Mouse (Mus musculus) kidney, embryonic 14.5 days (tissue): ENCODE data around the gene Slc24a3. TPM values are rescaled to one million over a fixed set of nuclear protein-coding genes. Genes with fewer than 3 reads are reported as not detected.

Experiments used
- ATAC-seq: fragments of 200-750 bp; cut with Nextera tagmentation; 2 replicates; pipeline ENCODE4 v1.8.0; 2017; ENCODE audit warnings: moderate number of reproducible peaks, mild to moderate bottlenecking, moderate TSS enrichment, moderate library complexity; ENCODE audit not compliant: low FRiP score, low TSS enrichment
- H3K27ac ChIP-seq: fragments of 300-500 bp; sonication (generic); 2 replicates; pipeline ENCODE4 v1.5.1; 2014; ENCODE audit warnings: low read depth, mild to moderate bottlenecking, low read length, moderate library complexity, mixed read lengths
- H3K27me3 ChIP-seq: fragments of 300-500 bp; sonication (generic); 2 replicates; pipeline ENCODE4 v1.6.1; 2014; ENCODE audit warnings: mild to moderate bottlenecking, low read length; ENCODE audit not compliant: control insufficient read depth, insufficient read depth
- H3K36me3 ChIP-seq: fragments of 300-500 bp; sonication (generic); 2 replicates; pipeline ENCODE4 v1.6.1; 2014; ENCODE audit warnings: low read length, mixed read lengths; ENCODE audit not compliant: control insufficient read depth, insufficient read depth
- H3K4me1 ChIP-seq: fragments of 300-500 bp; sonication (generic); 2 replicates; pipeline ENCODE4 v1.6.1; 2014; ENCODE audit warnings: low read length, mixed read lengths; ENCODE audit not compliant: control insufficient read depth, insufficient read depth
- H3K4me2 ChIP-seq: fragments of 300-500 bp; sonication (generic); replicated peaks from 2 replicates; pipeline ENCODE4 v1.6.1; 2014; ENCODE audit warnings: low read depth, mild to moderate bottlenecking, low read length
- H3K4me3 ChIP-seq: fragments of 300-500 bp; sonication (generic); 2 replicates; pipeline ENCODE4 v1.5.1; 2014; ENCODE audit warnings: mild to moderate bottlenecking, low read length
- H3K9ac ChIP-seq: fragments of 300-500 bp; sonication (generic); 2 replicates; pipeline ENCODE4 v1.6.1; 2014; ENCODE audit warnings: low read depth, mild to moderate bottlenecking, low read length, moderate library complexity
- H3K9me3 ChIP-seq: fragments of 300-500 bp; sonication (generic); 2 replicates; pipeline ENCODE4 v1.6.1; 2016; ENCODE audit warnings: low read length; ENCODE audit not compliant: control insufficient read depth
- WGBS: fragments of 180-500 bp; shearing (Covaris S2); extraction: QIAGEN DNeasy Blood & Tissue Kit; methylation state at CpG from one replicate; pipeline ENCODE4 v1.1.7; 2014; 5-methylcytosine and 5-hydroxymethylcytosine counted together
- polyA plus RNA-seq: library from polyadenylated mRNA; unstranded; fragments of >200 nt; fragmentation: Nextera tagmentation; extraction: Ambion mirVana; gene quantifications from 2 replicates; pipeline ENCODE4 v1.2.1, GENCODE M21; 2014

Slc24a3 gene
- polyA plus RNA-seq, 1 experiment from 2014 or later, result 2.4 TPM

DNA sequence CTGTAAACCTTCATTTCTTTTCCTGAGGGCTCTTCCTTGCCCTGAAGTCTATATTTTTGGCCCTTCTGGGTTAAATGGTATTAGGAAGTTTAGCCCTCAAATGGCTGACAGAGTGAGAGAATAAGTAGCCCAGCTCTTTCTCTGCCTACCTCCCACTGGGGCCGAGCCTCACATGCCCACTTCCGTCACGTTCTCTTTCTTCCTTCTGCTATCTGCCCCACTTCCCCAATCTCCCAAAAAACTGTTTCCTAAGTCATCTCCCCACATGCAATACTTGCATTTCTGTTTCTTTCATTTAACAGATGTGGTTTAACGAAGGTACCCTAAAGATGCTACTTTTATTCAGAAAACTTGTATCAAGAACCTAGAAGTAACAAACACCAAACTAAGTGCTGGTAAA is 406.6 kb downstream of the Slc24a3 start:
- H3K4me1 ChIP-seq, result no peaks in the 10 kb centered on the region
- H3K9me3 ChIP-seq, result no peaks in the 10 kb centered on the region
- H3K36me3 ChIP-seq, result no peaks in the 10 kb centered on the region
- no peak overlapping the region for H3K9ac ChIP-seq
- no peaks in the 10 kb centered on the region for H3K27me3 ChIP-seq
- 90% methylated on average over 4 of the region's 4 CpGs for WGBS
- ATAC-seq, result no peak
- H3K4me2 ChIP-seq, result no peak overlapping the region
- no peak overlapping the region for H3K4me3 ChIP-seq
- H3K27ac ChIP-seq, result no peak overlapping the region

DNA sequence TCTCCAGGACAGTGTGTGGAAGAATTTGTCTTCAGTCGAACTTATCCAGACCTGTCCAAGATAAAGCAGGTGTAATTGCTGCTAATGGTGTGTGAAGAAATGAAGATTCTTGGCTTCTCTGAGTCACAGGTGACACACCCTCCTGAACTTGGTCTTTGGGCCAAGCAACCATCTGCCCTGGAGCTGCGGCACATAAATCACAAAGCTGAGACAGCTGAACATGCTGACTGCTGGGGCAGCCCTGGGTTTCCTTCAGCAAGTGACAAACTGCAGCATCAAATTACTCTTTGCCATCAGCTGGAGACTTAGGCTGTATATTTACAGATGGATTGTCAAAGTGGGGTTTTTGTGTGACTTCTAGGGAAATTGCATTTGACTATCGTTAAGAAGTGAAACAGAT is 415.5 kb downstream of the Slc24a3 start:
- Histone ChIP-seq H3K4me1 (no peaks in the 10 kb centered on the region), H3K27me3 (no peaks in the 10 kb centered on the region), H3K36me3 (no peaks in the 10 kb centered on the region), H3K4me3 (no peak overlapping the region), H3K4me2 (no peak overlapping the region), H3K27ac (no peak overlapping the region), H3K9ac (no peak overlapping the region), H3K9me3 (no peaks in the 10 kb centered on the region)
- WGBS, result 53% methylated on average over 3 of the region's 3 CpGs
- ATAC-seq, result no peak

DNA sequence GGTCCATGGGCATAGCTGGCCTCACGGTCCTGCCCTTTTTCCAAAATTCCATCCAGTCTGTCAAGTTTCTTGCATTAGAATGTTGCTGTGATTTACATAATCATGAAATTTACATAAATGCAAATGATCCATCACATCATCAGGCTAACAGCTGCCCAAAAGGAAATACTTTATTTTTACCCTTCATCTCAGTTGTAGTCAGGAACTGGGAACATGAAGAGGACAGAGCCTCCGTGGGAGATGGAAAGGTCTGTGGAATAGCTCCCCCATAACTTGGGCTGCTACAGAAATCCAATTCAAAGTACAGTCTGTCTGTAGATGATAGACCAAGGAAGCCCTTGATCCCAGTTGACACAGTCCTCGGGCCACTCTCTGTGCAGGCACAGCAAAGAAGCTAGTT is 417.9 kb downstream of the Slc24a3 start:
- 84% methylated on average over 3 of the region's 3 CpGs for WGBS
- Histone ChIP-seq H3K9me3 (no peaks in the 10 kb centered on the region), H3K9ac (no peak overlapping the region), H3K4me3 (no peak overlapping the region), H3K27ac (no peak overlapping the region), H3K4me2 (no peak overlapping the region), H3K4me1 (no peaks in the 10 kb centered on the region), H3K27me3 (no peaks in the 10 kb centered on the region), H3K36me3 (no peaks in the 10 kb centered on the region)
- ATAC-seq, result no peak

DNA sequence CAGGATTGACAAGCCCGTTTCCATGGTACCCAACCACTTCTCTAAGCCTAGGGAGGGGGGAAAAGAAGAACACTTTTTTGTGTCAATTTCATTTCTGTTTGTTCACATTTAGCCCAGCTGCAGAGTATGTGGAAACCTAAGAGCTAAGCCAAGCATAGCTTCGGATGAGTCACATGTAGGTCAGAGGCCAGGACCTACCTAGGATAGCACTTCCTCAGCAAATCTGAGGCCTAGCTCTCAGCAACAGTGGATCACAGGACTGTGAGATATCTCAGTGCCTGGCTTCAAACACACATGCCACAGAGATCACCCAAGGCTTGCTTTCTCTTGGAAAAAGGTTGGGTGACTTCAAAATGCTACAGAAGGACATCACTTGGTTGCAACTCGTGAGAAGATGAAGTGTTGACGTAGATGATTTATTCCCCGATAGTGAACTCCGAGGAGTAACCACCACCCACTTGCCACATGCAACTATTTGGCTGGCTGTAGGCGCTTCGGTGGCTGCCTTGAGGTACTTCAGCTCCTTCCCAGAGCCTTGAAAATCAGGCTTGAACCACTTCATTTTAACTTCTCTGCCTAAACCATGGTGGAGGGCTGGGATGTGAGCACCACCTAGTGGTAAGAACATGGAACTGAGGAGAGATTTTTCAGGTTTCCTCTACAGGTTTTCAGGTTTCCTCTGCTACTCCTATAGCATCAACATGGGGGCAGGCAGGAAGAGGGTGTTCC is 420.6 kb downstream of the Slc24a3 start:
- H3K4me2 ChIP-seq, result no peak overlapping the region
- 63% methylated on average over 8 of the region's 8 CpGs for WGBS
- H3K9me3 ChIP-seq, result no peaks in the 10 kb centered on the region
- H3K36me3 ChIP-seq, result no peaks in the 10 kb centered on the region
- H3K4me3 ChIP-seq, result no peak overlapping the region
- H3K27me3 ChIP-seq, result no peaks in the 10 kb centered on the region
- no peak overlapping the region for H3K27ac ChIP-seq
- H3K9ac ChIP-seq, result no peak overlapping the region
- ATAC-seq, result peak; percentile 81
- H3K4me1 ChIP-seq, result no peaks in the 10 kb centered on the region

DNA sequence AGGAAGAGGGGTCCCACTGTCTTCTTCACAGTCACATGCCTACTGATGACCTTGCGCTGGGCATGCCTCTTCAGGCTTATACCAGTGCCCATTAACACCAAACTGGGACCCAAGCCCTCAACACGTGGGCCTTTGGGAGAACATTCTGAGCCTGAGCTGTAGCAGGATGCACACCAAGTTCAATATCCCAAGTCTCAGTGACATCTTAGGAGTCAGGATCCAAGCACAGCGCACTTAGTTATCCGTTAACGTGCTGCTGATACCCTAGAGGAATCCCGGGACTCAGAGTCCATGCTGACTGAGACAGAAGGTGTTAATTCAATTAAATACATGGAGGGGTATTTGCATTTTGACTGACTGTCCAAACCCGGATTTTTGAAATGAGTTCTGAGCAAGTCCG is 424.3 kb downstream of the Slc24a3 start:
- H3K9ac ChIP-seq, result no peak overlapping the region
- H3K27ac ChIP-seq, result no peak overlapping the region
- WGBS, result 90% methylated on average over 8 of the region's 8 CpGs
- no peaks in the 10 kb centered on the region for H3K9me3 ChIP-seq
- H3K36me3 ChIP-seq, result no peaks in the 10 kb centered on the region
- no peak overlapping the region for H3K4me3 ChIP-seq
- H3K4me1 ChIP-seq, result no peaks in the 10 kb centered on the region
- no peak overlapping the region for H3K4me2 ChIP-seq
- ATAC-seq, result no peak
- no peaks in the 10 kb centered on the region for H3K27me3 ChIP-seq

DNA sequence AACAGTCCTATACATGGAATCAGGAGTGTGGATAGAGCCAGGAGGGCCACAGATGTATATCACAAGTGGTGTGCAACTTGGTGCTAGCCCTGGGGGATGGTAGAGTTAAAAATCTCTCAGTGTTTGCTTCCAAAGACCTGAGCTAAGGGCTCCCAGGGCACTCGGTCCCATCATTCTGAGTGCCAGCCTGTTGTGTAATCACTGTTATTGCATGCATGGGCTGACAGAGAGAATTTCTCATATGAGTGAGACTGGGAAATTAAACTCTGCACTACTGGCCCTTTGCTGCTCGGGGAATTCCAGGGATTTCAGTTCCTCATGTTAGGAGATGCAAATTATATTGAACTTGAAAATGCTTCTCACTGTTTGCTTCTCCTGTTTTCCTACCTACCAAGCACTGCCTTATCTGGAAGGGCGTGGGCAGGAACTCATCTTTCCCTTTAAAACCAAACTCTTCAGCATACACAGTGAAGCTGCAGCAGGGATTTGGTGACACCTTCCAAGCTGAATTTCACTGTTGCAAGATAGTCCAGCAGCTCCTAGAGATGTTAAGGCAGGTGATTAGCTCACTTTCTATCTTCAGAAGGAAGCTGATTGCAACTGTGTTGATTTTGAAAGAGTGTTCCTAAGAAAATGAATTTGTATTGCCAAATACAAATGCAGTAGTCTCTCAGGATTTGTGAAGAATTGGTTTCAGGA is 426.2 kb downstream of the Slc24a3 start:
- ATAC-seq, result no peak
- Histone ChIP-seq H3K27ac (no peak overlapping the region), H3K4me2 (no peak overlapping the region), H3K9me3 (no peaks in the 10 kb centered on the region), H3K4me1 (no peaks in the 10 kb centered on the region), H3K4me3 (no peak overlapping the region), H3K27me3 (no peaks in the 10 kb centered on the region), H3K36me3 (no peaks in the 10 kb centered on the region), H3K9ac (no peak overlapping the region)
- 77% methylated on average over 3 of the region's 3 CpGs for WGBS

DNA sequence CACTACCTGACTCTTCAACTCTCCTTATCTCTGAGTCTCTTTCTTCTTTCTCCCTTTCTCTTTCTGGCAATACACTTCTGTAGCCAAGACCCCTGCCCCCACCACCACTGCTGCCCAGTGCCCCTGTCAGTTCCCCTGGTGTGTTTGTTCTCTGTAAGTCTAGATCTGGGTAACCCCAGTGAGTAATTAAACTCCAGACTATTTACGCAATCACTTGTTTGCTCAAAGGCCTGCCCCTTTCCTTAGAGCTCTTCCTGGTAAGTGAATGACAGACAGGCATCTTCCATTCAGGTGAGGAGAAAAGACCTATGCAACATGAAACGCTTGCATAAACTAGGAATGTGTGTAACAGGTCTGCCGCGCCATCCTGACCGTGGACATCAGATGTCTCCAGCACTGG is 430.3 kb downstream of the Slc24a3 start:
- H3K9me3 ChIP-seq, result no peaks in the 10 kb centered on the region
- no peak overlapping the region for H3K4me2 ChIP-seq
- no peaks in the 10 kb centered on the region for H3K27me3 ChIP-seq
- H3K36me3 ChIP-seq, result no peaks in the 10 kb centered on the region
- H3K9ac ChIP-seq, result no peak overlapping the region
- H3K4me1 ChIP-seq, result no peaks in the 10 kb centered on the region
- no peak for ATAC-seq
- no peak overlapping the region for H3K4me3 ChIP-seq
- 87% methylated on average over 5 of the region's 5 CpGs for WGBS
- no peak overlapping the region for H3K27ac ChIP-seq

DNA sequence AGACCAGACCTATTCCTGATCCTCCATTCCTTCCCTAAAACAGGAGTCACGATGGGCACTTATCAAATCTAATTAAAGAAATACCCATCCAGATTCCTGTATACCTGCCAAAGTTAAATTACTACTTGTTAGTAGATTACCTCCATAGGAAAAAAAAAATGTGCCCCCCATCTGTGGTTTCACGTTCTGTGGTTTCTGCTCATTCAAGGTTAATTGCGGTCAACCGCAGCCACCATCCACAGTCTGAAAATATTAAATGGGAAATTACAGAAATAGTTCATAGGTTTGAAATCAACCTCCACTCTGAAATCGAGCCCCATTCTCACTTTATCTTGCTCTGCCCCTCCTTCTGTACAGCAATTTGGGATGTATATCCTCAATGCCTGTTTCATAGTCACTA is 440.3 kb downstream of the Slc24a3 start:
- H3K27me3 ChIP-seq, result no peaks in the 10 kb centered on the region

More for the DNA sequence above, 440.3 kb downstream of the Slc24a3 start:
- ATAC-seq, result no peak
- 93% methylated on average over 5 of the region's 5 CpGs for WGBS
- Histone ChIP-seq H3K9me3 (no peaks in the 10 kb centered on the region), H3K9ac (no peak overlapping the region), H3K4me2 (no peak overlapping the region), H3K4me1 (no peaks in the 10 kb centered on the region), H3K4me3 (no peak overlapping the region), H3K36me3 (no peaks in the 10 kb centered on the region; the same call in 1 of the 2 replicates), H3K27ac (no peak overlapping the region)
